Mouse (Mus musculus) macrophage (primary cell): ENCODE measurements at regions not wholly inside any gene's neighbourhood (a gene's known extent, or its start where the extent isn't known, plus 50 kb on each side); places are given as distances from the start of the nearest gene placed in this dataset.

Source experiments
- H3K27ac ChIP-seq: fragments of 350-480 bp; formaldehyde crosslinking; 2 replicates; pipeline ENCODE4 v1.9.0; 2021
- H3K36me3 ChIP-seq: fragments of 350-480 bp; formaldehyde crosslinking; 2 replicates; pipeline ENCODE4 v1.9.0; 2021; ENCODE audit errors: inconsistent target
- H3K4me3 ChIP-seq: fragments of 350-480 bp; formaldehyde crosslinking; 2 replicates; pipeline ENCODE4 v1.9.0; 2021; ENCODE audit errors: inconsistent target
- H3K79me2 ChIP-seq: fragments of 350-480 bp; formaldehyde crosslinking; 2 replicates; pipeline ENCODE4 v1.9.0; 2021; ENCODE audit errors: inconsistent target
- WGBS: methylation state at CpG from one replicate; pipeline ENCODE4 v1.1.7; 2026; ENCODE audit warnings: inconsistent platforms; ENCODE audit not compliant: missing documents; 5-methylcytosine and 5-hydroxymethylcytosine counted together

DNA sequence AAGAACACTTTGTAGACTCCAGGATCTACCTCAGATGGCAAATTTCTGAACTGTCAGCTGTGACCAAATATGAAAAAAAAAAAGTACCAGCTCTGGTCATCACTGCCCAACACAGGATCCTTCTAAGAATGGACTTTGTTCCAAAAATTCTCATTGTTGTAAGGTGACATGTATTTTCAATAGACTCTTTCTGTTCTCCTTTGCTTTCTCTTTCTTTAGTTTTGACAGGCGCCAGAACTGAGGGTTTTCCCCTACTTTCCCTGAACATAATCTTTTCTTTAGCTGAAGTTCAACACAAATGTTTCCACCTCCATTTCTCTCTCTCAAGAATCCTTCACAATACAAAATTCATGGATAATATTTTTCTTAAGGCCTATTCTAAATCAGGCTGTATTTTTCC is 579.1 kb upstream of the C030005K15Rik start:
- Histone ChIP-seq H3K79me2 (no peaks in the 10 kb centered on the region), H3K36me3 (no peaks in the 10 kb centered on the region), H3K27ac (no peak overlapping the region), H3K4me3 (no peak overlapping the region)
- 86% methylated on average over 1 of the region's 1 CpGs for WGBS

DNA sequence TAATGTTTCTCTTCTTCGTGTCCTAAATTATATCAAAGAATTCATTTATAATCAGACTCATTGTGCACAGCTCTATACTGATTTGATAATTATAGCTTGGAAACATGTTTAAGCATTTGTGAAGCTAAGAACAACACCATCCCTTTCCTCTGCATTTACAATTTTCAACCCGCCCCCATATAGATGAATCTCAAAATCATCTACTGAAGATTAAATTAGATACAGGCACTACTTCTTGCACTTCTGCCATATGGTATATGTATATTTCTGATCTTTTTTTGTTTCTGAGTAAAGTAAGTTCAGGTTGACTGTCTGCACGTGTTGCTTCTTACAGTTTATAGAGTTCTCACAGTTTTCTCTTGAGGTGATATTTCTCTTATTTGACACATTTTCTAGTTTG is 583.1 kb upstream of the C030005K15Rik start:
- no peak overlapping the region for H3K27ac ChIP-seq
- no peak overlapping the region for H3K4me3 ChIP-seq
- no peaks in the 10 kb centered on the region for H3K36me3 ChIP-seq
- no peaks in the 10 kb centered on the region for H3K79me2 ChIP-seq
- WGBS = 90% methylated on average over 3 of the region's 3 CpGs

DNA sequence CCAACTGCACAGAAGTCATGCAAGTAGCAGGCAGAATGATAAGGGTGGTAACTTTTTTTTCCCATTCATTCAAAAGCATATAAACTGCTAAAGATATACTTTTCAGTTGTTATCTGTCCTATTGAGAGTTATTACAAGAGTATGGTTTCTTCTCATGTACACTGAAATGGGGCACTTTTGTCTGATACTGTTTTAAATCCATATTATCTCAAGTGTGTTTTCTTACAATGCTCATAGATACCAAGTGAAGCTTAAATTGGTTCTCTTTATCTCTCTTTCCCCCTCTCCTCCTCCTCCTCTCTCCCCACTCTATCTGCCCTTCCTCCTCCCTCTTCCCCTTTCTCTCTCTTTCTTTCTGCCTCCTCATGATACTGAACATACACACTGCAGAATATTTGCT is 584.8 kb upstream of the C030005K15Rik start:
- Histone ChIP-seq H3K79me2 (no peaks in the 10 kb centered on the region), H3K4me3 (no peak overlapping the region), H3K36me3 (no peaks in the 10 kb centered on the region), H3K27ac (no peak overlapping the region)

DNA sequence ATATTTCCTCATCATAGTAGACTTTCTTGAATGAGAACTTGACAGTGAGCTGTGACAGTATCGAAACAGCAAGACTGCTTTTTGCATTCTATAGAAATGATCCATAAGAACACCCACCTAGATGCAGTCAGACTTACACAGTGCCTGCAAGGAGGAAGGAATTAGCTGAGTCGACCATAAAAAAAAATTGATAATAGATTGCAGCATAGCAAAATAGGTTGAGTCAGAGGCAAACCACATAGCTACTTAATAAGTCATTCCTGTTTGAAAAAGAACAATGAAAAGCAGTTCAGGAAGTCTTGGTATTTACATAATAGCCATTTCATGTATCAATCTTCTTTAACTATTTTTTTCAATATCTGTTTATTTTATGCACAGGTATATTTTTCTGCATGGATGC is 591.9 kb upstream of the C030005K15Rik start:
- no peak overlapping the region for H3K27ac ChIP-seq
- no peaks in the 10 kb centered on the region for H3K79me2 ChIP-seq
- no peaks in the 10 kb centered on the region for H3K36me3 ChIP-seq
- no peak overlapping the region for H3K4me3 ChIP-seq
- WGBS = 58% methylated on average over 2 of the region's 2 CpGs

DNA sequence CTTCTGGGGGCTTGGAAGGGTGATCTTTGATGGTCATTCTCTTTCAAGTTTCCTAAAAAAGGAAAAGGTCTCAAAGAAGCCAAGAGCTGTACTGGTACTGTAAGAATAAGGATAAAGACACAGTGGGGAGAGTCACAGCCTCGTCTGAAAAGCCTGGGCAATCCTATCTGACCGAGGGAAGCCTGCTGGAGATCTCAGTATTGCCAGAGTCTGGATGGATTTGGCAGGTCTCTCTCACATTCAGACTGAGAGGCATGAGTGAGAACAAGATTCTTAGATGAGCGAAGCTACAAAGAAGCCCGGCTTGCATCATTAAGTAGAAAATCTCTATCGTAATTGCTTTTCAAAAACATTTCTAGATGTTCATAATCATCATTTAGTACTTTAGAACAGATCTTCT is 590.4 kb upstream of the Atp2b1 start:
- H3K36me3 ChIP-seq = no peaks in the 10 kb centered on the region
- 82% methylated on average over 5 of the region's 5 CpGs for whole genome bisulfite sequencing
- no peak overlapping the region for H3K4me3 ChIP-seq
- H3K27ac ChIP-seq = no peak overlapping the region
- no peaks in the 10 kb centered on the region for H3K79me2 ChIP-seq

DNA sequence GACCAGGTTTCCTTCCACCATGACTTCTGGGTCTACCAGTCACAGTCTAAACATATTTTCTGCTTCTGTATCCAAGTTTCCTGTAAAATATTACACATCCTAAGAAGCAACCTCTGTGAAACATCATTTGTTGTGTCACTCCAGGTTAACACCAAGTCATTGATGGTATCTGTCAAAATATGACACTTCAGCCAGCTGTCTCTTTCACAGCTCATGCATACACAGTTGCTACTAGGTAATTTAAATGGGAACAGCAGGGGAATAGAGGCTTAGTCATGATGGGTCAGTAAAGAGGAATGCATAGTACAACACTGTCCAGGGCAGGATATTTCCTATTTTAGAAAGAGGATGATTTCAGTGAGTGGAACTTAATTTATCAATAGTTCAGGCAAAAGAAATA is 589.6 kb upstream of the Atp2b1 start:
- Histone ChIP-seq H3K79me2 (no peaks in the 10 kb centered on the region), H3K4me3 (no peak overlapping the region), H3K27ac (no peak overlapping the region), H3K36me3 (no peaks in the 10 kb centered on the region)

DNA sequence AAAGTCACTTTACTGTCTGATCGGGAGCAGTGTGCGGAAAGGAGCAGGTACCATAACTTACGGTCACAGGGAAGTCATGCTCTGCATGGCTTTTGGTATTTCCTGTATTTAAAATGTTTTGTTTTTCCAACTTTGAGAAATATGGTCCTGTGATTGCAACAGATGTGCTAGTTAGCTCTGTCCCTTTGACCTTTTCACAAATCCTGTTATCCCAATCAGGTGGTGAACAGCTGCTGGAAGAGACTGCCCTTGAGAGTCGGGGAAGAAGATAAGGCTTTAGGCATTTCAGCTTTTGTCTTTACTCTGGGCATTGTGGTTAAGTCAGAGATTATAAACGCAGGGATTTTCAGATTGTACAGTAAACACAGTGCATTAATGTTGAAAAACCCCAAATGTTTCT is 588.5 kb upstream of the Atp2b1 start:
- Histone ChIP-seq H3K27ac (no peak overlapping the region), H3K36me3 (no peaks in the 10 kb centered on the region), H3K79me2 (no peaks in the 10 kb centered on the region), H3K4me3 (no peak overlapping the region)
- 81% methylated on average over 5 of the region's 5 CpGs for WGBS

DNA sequence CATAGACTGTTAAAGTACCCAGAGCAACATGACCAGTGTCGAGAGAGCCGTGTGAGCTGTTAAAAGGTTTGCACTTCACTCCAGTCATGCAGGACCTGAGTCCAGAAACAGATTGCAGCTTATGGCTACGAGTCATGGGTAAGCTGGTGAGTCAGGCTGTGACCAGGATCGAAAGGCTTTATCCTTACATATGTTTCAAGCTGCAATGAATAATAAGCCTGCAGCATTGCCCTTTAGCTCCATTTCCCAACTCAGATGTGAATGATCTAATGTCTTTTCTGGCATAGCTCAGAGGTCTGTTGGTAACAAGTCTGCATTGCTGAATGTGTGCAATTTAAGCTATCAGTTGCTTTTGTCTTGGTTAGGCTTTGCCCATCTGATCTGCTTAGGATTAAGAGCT is 581.5 kb upstream of the Atp2b1 start:
- Histone ChIP-seq H3K4me3 (no peak overlapping the region), H3K79me2 (no peaks in the 10 kb centered on the region), H3K36me3 (no peaks in the 10 kb centered on the region), H3K27ac (no peak overlapping the region)
- 74% methylated on average over 4 of the region's 4 CpGs for whole genome bisulfite sequencing

DNA sequence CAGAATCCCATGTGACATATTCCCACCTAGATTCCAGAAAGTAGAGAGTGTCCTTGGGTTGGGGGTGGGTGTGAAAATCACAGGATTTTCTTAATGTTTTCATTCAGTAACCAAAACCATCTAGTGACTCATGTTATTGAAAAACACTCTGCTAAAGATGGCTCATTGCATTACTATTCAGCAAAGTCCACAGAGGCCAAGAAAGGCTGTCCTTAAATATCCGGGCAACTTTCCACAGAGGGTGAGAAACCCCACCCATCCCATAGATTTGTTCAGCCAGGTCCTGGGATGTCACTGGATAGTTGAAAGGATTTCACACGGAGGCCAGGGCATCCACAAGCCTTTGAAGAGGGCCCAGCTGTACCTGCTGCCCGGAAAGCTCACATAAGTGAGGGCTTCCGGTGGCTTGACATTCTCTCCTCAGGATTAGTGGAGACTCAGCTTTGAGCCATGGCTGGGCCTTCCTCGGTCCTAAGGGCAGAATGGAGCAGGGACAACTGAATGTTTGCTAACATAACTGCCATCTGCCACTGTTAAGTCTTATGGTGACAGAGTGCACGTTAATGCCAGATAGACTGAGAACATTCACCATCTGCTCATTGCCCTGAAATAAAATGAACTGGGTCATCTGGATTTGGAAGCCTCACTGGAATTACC is 580.7 kb upstream of the Atp2b1 start:
- no peak overlapping the region for H3K27ac ChIP-seq
- no peak overlapping the region for H3K4me3 ChIP-seq
- 76% methylated on average over 6 of the region's 6 CpGs for WGBS
- H3K79me2 ChIP-seq = no peaks in the 10 kb centered on the region
- H3K36me3 ChIP-seq = no peaks in the 10 kb centered on the region

DNA sequence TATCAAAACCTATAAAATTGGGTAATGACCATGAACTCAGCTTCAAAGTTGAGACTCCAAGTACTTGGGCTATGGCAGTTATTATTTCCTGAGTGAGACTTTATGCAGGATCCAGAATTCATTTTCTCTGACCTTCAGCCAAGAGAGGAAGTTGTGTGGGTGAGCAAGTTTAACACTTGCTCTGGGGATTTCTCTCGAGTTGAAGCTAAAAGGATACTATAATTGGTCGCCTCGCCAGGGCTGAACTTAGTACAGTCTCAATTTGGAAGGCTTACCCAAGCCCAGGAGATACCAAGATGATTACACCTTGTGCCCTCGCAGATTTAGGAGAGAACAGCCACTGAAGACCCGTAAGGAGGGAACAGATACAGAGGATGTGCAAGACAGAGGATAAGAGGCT is 570.4 kb upstream of the Atp2b1 start:
- no peak overlapping the region for H3K4me3 ChIP-seq
- no peaks in the 10 kb centered on the region for H3K36me3 ChIP-seq
- H3K79me2 ChIP-seq = no peaks in the 10 kb centered on the region
- WGBS = 54% methylated on average over 5 of the region's 5 CpGs
- no peak overlapping the region for H3K27ac ChIP-seq

DNA sequence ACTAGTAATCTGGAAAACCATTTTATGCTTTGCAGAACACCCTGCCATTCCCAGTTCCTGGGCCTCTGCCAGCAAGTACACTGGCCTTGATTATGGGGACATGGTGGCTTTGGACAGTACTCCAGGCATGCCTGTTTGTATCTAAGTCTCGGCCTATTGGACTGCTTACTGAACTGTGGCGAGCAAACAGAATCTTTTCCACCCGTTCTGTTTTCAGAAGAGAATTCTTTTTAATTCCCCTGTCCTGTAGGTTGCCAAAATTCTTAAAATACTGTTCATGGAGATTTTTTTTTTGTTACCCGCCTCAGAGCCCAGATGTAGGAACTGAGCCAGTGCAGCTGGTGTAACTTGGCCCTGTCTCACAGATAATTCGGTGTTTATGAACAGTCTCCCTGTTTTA is 564.7 kb upstream of the Atp2b1 start:
- Histone ChIP-seq H3K79me2 (no peaks in the 10 kb centered on the region), H3K36me3 (no peaks in the 10 kb centered on the region), H3K4me3 (no peak overlapping the region), H3K27ac (no peak overlapping the region)
- 86% methylated on average over 5 of the region's 5 CpGs for WGBS

DNA sequence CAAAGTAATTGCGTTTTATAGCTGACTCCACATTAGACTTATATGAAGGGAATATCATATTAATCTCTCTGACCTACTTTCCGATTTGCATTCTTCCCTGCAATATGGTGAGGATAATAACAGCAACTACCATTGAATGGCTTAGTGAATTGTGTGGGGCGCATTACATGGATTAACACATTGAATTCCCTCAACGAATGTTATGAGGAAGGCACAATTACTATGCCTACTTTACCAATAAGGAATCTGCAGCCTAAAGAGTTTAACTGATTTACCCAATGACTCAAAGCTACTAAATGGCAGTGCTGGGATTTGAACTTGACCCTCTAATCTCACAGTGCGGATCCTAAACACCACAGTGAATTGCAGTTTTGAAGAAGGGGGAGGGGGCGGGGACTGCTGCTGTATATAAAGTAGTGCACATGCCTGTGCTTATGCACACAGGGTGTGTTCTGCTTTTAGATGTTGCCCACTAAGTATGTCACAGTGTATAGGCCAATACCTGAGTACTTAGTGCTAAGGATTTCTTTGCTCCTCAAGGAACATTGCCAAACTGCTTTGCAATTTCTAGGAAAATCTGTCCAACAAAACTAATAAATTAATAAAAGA is 563.8 kb upstream of the Atp2b1 start:
- Histone ChIP-seq H3K27ac (no peak overlapping the region), H3K79me2 (no peaks in the 10 kb centered on the region), H3K36me3 (no peaks in the 10 kb centered on the region), H3K4me3 (no peak overlapping the region)
- WGBS = 94% methylated on average over 6 of the region's 6 CpGs

DNA sequence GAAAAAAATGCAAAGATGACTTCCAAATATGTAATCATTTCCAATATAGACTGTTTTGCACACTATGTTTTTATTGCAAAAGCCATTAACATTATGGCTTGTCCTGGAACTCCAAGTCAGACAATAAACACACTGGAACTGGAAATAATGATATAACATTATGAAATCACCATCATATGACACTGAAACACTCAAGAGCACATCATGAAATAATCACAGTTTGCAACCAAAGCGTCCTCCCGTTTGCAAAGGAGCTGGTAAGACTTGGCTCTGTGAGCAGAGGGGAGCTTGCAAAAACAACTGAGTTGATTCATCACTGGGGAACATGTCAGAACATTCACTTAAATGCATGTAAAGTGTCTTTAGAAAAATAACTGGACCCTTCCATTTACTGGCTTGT is 562.1 kb upstream of the Atp2b1 start:
- H3K27ac ChIP-seq = no peak overlapping the region
- H3K79me2 ChIP-seq = no peaks in the 10 kb centered on the region
- no peaks in the 10 kb centered on the region for H3K36me3 ChIP-seq
- WGBS = 88% methylated on average over 2 of the region's 2 CpGs
- no peak overlapping the region for H3K4me3 ChIP-seq

DNA sequence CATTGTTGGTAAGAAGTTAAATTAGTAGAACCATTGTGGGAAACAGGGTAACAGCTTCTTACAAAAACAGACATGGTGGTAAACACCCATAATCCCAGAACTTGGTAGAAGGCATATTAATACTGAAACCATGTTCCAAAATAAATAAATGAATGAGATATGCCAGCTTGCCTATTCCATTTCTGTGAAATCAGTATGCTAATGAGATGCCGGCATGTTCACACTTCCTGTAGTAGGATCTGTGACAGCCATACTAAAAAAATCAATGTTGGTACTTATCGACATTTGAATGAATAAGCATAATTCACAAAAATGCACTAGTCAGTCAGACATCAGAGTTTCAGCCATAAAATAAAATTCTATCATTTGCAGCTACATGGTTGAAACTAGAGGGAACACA is 559.7 kb upstream of the Atp2b1 start:
- 100% methylated on average over 2 of the region's 2 CpGs for WGBS
- no peaks in the 10 kb centered on the region for H3K79me2 ChIP-seq
- H3K36me3 ChIP-seq = no peaks in the 10 kb centered on the region
- H3K27ac ChIP-seq = no peak overlapping the region
- no peak overlapping the region for H3K4me3 ChIP-seq

DNA sequence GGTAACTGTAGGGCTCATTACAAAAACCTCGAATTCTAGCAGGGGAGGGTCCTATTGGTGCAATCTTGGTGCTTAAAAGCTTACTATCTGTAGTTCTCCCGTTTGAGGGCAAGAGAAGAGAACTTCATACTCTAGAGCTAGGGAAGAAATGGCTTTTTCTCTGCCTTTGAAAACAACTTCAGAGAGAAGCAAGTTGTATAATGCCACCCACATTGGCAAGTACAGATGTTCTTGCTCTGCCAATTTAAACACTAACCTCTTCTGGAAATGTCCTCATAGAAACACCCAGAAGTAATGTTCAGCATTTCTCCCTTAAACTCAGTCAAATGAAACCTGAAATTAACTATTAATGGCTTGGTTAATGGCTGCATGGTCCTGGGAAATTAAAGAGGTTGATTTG is 549.6 kb upstream of the Atp2b1 start:
- H3K4me3 ChIP-seq = no peak overlapping the region
- no peak overlapping the region for H3K27ac ChIP-seq
- H3K79me2 ChIP-seq = no peaks in the 10 kb centered on the region
- 61% methylated on average over 2 of the region's 2 CpGs for WGBS
- H3K36me3 ChIP-seq = no peaks in the 10 kb centered on the region

DNA sequence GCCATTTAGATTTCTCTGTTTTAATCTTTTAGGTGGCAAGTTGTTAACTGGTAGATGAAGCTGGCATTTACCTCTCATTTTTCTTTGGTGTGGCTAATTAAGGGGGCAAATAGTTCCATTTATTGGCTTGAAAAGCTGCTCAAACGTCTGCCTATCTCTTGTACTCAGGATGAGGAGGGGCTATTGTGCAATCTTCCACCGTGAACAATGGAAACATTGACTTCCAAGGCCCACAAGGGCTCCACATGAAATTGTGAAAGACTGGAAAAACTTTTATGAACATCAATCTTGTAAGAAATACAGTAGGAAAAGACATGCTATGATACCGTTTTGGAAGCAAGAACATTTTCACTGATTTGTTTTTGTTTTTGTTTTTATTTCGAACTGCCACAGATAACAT is 541.6 kb upstream of the Atp2b1 start:
- no peak overlapping the region for H3K27ac ChIP-seq
- 71% methylated on average over 4 of the region's 4 CpGs for WGBS
- no peak overlapping the region for H3K4me3 ChIP-seq
- H3K36me3 ChIP-seq = no peaks in the 10 kb centered on the region
- H3K79me2 ChIP-seq = no peaks in the 10 kb centered on the region
